Mouse (Mus musculus): ENCODE measurements at regions not wholly inside any gene's neighbourhood (a gene's known extent, or its start where the extent isn't known, plus 50 kb on each side); places are given as distances from the start of the nearest gene placed in this dataset.
"Not testable (repeated sequence)": the region's sequence is repeated elsewhere in the genome, so short reads cannot be mapped to it uniquely, and the experiment has no call there.

DNA sequence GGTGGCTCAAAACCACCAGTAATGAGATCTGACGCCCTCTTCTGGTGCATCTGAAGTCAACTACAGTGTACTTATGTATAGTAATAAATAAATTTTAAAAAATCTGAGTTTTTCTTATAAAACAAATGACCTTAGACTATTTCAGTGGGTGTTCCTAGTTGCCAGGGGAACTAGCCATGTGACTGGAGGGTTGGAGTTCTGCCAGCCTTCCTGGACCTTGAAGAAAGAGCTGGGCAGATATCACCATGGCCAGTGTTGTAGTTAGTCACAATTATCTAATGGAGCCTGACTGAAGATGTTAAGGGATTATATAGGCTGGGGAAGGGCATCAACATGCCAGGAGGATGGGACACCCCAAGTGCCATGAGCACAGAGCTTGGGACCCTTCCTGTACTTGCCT lies 217.2 kb downstream of the Tpra1 start:
- no peak overlapping the region for H3K4me3 ChIP-seq (replicated peaks; ENCODE audit: low read depth, low read length)
- no peak for ATAC-seq (ENCODE audit: low FRiP score, low TSS enrichment)
- no peaks in the 10 kb centered on the region for H3K36me3 ChIP-seq (ENCODE audit: control insufficient read depth, insufficient read depth, low read length)
- no peak overlapping the region for H3K9ac ChIP-seq (replicated peaks; ENCODE audit: low read length)
- no peak overlapping the region for H3K27ac ChIP-seq (replicated peaks; ENCODE audit: low read depth, low read length)
- no peaks in the 10 kb centered on the region for H3K9me3 ChIP-seq (ENCODE audit: control insufficient read depth, low read length)
- H3K4me1 ChIP-seq (ENCODE audit: control insufficient read depth, insufficient read depth, low read length), result no peaks in the 10 kb centered on the region
- H3K27me3 ChIP-seq (ENCODE audit: control insufficient read depth, insufficient read depth, low read length), result no peaks in the 10 kb centered on the region
- no peak overlapping the region for H3K4me2 ChIP-seq (ENCODE audit: low read length)
- DNase-seq, result no peak
- WGBS, result 83% methylated on average over 1 of the region's 1 CpGs

DNA sequence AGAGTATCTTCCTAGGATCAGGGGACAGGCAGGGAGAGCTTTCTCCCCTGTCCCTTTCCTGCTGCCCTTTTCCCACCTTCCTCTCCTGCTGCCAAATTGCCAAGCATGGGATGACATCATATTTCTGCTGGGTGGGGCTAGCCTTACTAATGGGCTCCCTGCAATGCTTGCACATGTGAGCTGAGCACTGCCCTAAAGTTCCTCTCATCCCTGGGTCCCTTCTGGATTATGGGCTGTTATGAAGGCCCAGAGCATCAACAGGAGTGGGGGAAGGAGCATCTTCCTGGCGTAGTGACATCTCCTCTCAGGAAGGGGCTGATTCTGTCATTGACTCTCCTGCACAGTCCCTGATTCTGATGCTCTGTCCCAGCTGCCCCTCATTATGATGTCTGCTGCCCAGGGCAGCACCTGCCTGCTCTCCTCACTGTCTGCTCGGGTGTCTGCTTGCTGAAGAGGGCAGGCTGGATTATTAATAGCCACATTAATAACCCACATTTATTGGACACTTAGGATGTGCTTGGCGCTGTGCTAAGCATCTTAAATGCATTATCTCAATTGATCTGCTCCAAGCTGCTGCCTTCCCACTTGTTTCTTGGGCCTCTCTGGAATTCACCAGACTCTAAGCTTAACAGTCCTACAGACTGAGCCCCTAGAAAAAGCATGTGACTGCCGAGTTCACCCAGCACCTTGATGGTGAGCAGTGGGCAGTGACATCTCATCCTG lies 219.1 kb downstream of the Tpra1 start:
- H3K4me1 ChIP-seq (ENCODE audit: control insufficient read depth, insufficient read depth, low read length), result no peaks in the 10 kb centered on the region
- no peak overlapping the region for H3K4me2 ChIP-seq (ENCODE audit: low read length)
- H3K27ac ChIP-seq (replicated peaks; ENCODE audit: low read depth, low read length), result no peak overlapping the region
- H3K4me3 ChIP-seq (replicated peaks; ENCODE audit: low read depth, low read length), result no peak overlapping the region
- H3K27me3 ChIP-seq (ENCODE audit: control insufficient read depth, insufficient read depth, low read length), result no peaks in the 10 kb centered on the region
- H3K36me3 ChIP-seq (ENCODE audit: control insufficient read depth, insufficient read depth, low read length), result no peaks in the 10 kb centered on the region
- no peak overlapping the region for H3K9ac ChIP-seq (replicated peaks; ENCODE audit: low read length)
- no peaks in the 10 kb centered on the region for H3K9me3 ChIP-seq (ENCODE audit: control insufficient read depth, low read length)
- WGBS, result 59% methylated on average over 4 of the region's 4 CpGs
- ATAC-seq (ENCODE audit: low FRiP score, low TSS enrichment) (no peak), DNase-seq (no peak)

DNA sequence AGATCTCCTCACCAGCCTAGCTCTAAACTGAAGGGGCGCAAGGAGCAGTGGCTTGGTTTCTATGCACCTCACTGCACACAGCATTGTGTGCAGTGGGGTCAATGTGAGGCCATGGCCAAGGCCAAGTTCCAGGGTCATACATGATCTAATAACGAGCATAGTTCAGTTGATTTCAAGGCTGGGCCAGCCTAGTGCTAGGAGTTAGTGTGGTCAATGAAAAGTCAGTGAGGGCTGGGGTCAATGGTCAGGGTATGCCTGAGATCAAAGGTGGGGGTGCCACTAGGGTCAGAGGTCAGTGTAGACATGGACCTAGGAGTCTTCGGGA lies 219.7 kb downstream of the Tpra1 start:
- Histone ChIP-seq H3K4me1 (ENCODE audit: control insufficient read depth, insufficient read depth, low read length) (no peaks in the 10 kb centered on the region), H3K4me3 (replicated peaks; ENCODE audit: low read depth, low read length) (no peak overlapping the region), H3K9ac (replicated peaks; ENCODE audit: low read length) (no peak overlapping the region), H3K36me3 (ENCODE audit: control insufficient read depth, insufficient read depth, low read length) (no peaks in the 10 kb centered on the region), H3K9me3 (ENCODE audit: control insufficient read depth, low read length) (no peaks in the 10 kb centered on the region), H3K27ac (replicated peaks; ENCODE audit: low read depth, low read length) (no peak overlapping the region), H3K4me2 (ENCODE audit: low read length) (no peak overlapping the region), H3K27me3 (ENCODE audit: control insufficient read depth, insufficient read depth, low read length) (no peaks in the 10 kb centered on the region)
- DNase-seq (no peak), ATAC-seq (ENCODE audit: low FRiP score, low TSS enrichment) (no peak)
- 63% methylated on average over 3 of the region's 3 CpGs for WGBS

DNA sequence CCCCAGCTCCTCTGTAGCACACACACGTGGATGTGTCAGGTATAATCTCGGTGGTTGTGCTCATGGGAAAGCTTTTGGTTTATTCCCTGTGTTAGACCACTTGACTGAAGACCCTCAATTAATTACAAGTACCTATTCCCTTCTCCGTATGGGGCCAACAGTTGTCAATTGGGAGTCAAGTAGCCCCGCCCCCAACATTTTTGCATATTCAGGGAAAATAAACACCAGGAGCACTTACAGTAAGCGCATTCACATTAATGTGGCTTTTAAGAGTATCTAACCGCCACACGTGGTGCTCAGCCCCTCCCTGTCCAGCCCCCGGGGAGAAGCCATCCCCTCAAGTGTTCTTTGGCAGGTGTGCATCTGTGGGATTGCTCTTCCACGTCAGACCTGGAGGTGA lies 223.9 kb downstream of the Tpra1 start:
- Histone ChIP-seq H3K36me3 (ENCODE audit: control insufficient read depth, insufficient read depth, low read length) (no peaks in the 10 kb centered on the region), H3K4me1 (ENCODE audit: control insufficient read depth, insufficient read depth, low read length) (no peaks in the 10 kb centered on the region), H3K9me3 (ENCODE audit: control insufficient read depth, low read length) (no peaks in the 10 kb centered on the region), H3K27me3 (ENCODE audit: control insufficient read depth, insufficient read depth, low read length) (no peaks in the 10 kb centered on the region), H3K9ac (replicated peaks; ENCODE audit: low read length) (no peak overlapping the region), H3K4me3 (replicated peaks; ENCODE audit: low read depth, low read length) (no peak overlapping the region), H3K27ac (replicated peaks; ENCODE audit: low read depth, low read length) (no peak overlapping the region), H3K4me2 (ENCODE audit: low read length) (no peak overlapping the region)
- WGBS, result 68% methylated on average over 9 of the region's 9 CpGs
- DNase-seq (no peak), ATAC-seq (ENCODE audit: low FRiP score, low TSS enrichment) (no peak)

DNA sequence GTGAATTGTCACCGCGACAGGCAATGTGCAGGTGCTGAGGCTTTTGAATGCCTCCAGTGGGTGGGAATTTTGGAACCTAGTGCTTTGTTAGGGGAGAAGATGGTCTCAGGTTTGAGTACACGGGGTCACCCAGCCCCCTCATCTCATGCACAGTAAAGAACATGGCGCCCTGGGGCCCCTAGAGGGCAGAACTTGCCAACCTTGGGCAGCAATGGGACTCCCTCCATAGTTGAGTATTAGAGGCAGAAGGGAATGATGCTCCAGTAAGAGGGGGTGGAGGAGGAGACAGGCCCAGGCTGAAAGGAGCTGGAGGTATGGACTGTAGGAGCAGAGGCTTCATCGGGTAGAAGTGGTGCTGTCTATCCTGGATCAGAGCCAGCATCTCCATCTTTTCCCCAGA lies 226.1 kb downstream of the Tpra1 start:
- WGBS, result 65% methylated on average over 5 of the region's 5 CpGs
- DNase-seq; H3K4me1 ChIP-seq (ENCODE audit: control insufficient read depth, insufficient read depth, low read length); H3K4me3 ChIP-seq (replicated peaks; ENCODE audit: low read depth, low read length); H3K9me3 ChIP-seq (ENCODE audit: control insufficient read depth, low read length); H3K9ac ChIP-seq (replicated peaks; ENCODE audit: low read length); H3K27me3 ChIP-seq (ENCODE audit: control insufficient read depth, insufficient read depth, low read length); H3K27ac ChIP-seq (replicated peaks; ENCODE audit: low read depth, low read length); H3K36me3 ChIP-seq (ENCODE audit: control insufficient read depth, insufficient read depth, low read length); H3K4me2 ChIP-seq (ENCODE audit: low read length); ATAC-seq (ENCODE audit: low FRiP score, low TSS enrichment): not testable (repeated sequence)

DNA sequence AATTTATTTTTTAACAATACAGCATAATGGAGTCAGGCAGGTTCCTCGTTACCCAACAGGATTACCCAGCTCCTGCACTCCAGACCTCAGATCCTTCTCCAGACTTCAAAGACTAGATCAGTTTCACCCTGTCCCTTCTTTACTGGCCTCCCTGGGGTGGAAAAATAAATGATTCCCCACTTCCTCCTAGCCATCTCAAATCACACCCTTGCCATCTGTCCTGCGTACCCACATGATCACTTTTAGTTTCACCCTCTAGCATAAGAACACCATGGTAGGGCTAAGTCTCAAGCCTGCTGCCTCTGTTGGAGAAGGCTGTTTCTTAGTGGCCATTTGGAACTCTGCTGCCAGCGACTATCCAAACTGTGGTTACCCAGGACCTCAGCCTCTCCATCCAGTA lies 222.0 kb downstream of the Plxna1 start:
- no peak overlapping the region for H3K4me2 ChIP-seq (ENCODE audit: low read length)
- no peak overlapping the region for H3K27ac ChIP-seq (replicated peaks; ENCODE audit: low read depth, low read length)
- no peak overlapping the region for H3K4me3 ChIP-seq (replicated peaks; ENCODE audit: low read depth, low read length)
- no peaks in the 10 kb centered on the region for H3K27me3 ChIP-seq (ENCODE audit: control insufficient read depth, insufficient read depth, low read length)
- WGBS, result 82% methylated on average over 3 of the region's 3 CpGs
- DNase-seq, result no peak
- H3K36me3 ChIP-seq (ENCODE audit: control insufficient read depth, insufficient read depth, low read length), result no peaks in the 10 kb centered on the region
- H3K4me1 ChIP-seq (ENCODE audit: control insufficient read depth, insufficient read depth, low read length), result no peaks in the 10 kb centered on the region
- no peak for ATAC-seq (ENCODE audit: low FRiP score, low TSS enrichment)
- no peak overlapping the region for H3K9ac ChIP-seq (replicated peaks; ENCODE audit: low read length)
- no peaks in the 10 kb centered on the region for H3K9me3 ChIP-seq (ENCODE audit: control insufficient read depth, low read length)

DNA sequence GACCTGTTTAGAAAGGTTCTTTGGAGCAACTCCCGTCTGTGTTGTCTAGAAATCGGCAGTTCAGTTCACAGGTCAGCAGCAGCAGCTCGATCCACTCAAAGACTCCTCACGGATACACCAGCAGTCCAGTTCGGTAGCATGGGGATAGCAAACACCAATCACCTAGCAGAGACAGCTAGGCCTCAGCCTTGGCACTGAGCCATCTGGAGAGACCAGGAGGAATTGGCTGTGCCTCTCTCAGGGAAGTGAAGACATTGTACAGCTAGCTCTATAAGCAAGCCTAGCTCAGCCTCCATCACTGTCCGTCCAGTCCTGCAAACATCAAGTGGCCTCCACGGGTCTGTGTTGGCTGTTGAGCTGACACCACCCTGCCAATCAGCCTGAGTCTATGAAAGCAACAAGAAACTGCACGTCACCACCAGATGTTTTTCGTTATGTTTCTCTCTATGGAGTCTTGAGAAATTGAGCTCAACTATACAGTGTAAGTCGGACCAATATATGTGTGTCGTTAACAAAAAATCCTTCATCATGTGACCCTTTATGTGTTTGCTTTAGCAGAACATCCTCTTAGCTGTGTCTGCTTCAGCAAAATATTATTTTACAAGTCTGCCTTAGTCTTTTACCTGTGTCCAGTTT lies 209.3 kb downstream of the Plxna1 start:
- no peaks in the 10 kb centered on the region for H3K4me1 ChIP-seq (ENCODE audit: control insufficient read depth, insufficient read depth, low read length)
- H3K9me3 ChIP-seq (ENCODE audit: control insufficient read depth, low read length), result no peaks in the 10 kb centered on the region
- ATAC-seq (ENCODE audit: low FRiP score, low TSS enrichment) (no peak), DNase-seq (no peak)
- no peak overlapping the region for H3K4me3 ChIP-seq (replicated peaks; ENCODE audit: low read depth, low read length)
- 85% methylated on average over 11 of the region's 11 CpGs for WGBS
- H3K9ac ChIP-seq (replicated peaks; ENCODE audit: low read length), result no peak overlapping the region
- no peaks in the 10 kb centered on the region for H3K27me3 ChIP-seq (ENCODE audit: control insufficient read depth, insufficient read depth, low read length)
- no peak overlapping the region for H3K4me2 ChIP-seq (ENCODE audit: low read length)
- H3K36me3 ChIP-seq (ENCODE audit: control insufficient read depth, insufficient read depth, low read length), result no peaks in the 10 kb centered on the region
- no peak overlapping the region for H3K27ac ChIP-seq (replicated peaks; ENCODE audit: low read depth, low read length)

DNA sequence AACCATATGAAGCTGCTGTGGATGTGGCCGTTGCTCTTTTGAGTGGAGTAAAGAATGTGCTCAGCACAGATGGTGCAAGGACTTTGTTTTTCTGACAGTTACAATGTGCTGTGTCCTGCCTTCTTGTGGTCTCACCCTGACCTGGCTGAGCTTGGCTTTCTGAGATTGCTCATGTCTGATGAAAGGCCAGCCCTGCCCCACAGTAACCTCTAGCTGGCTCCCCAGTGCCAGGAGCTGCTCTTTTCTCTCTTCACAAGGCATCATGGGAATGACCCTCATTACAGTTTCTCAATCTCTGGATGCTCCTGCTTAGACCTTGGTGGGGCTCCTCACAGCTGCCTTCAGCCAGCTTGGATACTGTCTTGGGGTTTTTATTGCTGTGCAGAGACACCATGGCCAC lies 204.9 kb downstream of the Plxna1 start:
- no peaks in the 10 kb centered on the region for H3K27me3 ChIP-seq (ENCODE audit: control insufficient read depth, insufficient read depth, low read length)
- H3K4me1 ChIP-seq (ENCODE audit: control insufficient read depth, insufficient read depth, low read length), result peaks cover 6% of the 10 kb centered on the region; the same call in 1 of the 2 replicates
- ATAC-seq (ENCODE audit: low FRiP score, low TSS enrichment) (no peak), DNase-seq (no peak)
- no peak overlapping the region for H3K4me2 ChIP-seq (ENCODE audit: low read length)
- no peaks in the 10 kb centered on the region for H3K36me3 ChIP-seq (ENCODE audit: control insufficient read depth, insufficient read depth, low read length)
- H3K9me3 ChIP-seq (ENCODE audit: control insufficient read depth, low read length), result no peaks in the 10 kb centered on the region
- H3K4me3 ChIP-seq (replicated peaks; ENCODE audit: low read depth, low read length), result no peak overlapping the region
- no peak overlapping the region for H3K9ac ChIP-seq (replicated peaks; ENCODE audit: low read length)
- 93% methylated on average over 1 of the region's 1 CpGs for WGBS
- H3K27ac ChIP-seq (replicated peaks; ENCODE audit: low read depth, low read length), result no peak overlapping the region

DNA sequence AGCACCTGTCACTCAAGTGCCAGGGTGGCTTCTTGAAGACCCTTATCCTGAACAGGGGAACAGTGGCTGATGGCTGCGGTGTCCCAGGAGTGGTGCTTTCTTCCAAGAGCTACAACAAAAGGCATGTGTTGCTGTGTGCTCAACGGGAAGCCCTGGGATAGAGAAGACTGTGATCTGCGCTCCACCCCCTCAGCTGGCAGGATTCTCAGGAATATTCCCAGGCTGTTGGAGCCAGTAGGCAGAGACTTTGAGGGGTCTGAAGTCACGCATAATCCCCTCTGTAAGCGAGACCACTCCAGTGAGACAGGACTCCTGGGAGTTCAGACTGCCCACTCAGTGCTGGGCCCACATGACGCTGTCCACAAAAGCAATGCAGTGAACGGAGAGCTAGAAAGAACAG lies 202.4 kb downstream of the Plxna1 start:
- Histone ChIP-seq H3K4me3 (replicated peaks; ENCODE audit: low read depth, low read length) (no peak overlapping the region), H3K27me3 (ENCODE audit: control insufficient read depth, insufficient read depth, low read length) (no peaks in the 10 kb centered on the region), H3K4me2 (ENCODE audit: low read length) (no peak overlapping the region), H3K9me3 (ENCODE audit: control insufficient read depth, low read length) (no peaks in the 10 kb centered on the region), H3K9ac (replicated peaks; ENCODE audit: low read length) (no peak overlapping the region), H3K27ac (replicated peaks; ENCODE audit: low read depth, low read length) (no peak overlapping the region), H3K4me1 (ENCODE audit: control insufficient read depth, insufficient read depth, low read length) (peaks cover 6% of the 10 kb centered on the region; the same call in 1 of the 2 replicates), H3K36me3 (ENCODE audit: control insufficient read depth, insufficient read depth, low read length) (no peaks in the 10 kb centered on the region)
- 17% methylated on average over 7 of the region's 7 CpGs for WGBS
- no peak for ATAC-seq (ENCODE audit: low FRiP score, low TSS enrichment)
- no peak for DNase-seq

Measured in midbrain, embryonic 14.5 days (tissue).